Mouse (Mus musculus): ENCODE results near the gene Lss.

Lss gene

GRCm38 (mm10) chr10:76531375-76531774 lies at the start of gene Lss:
Lss (plus strand) TSS chr10:76531588.
- peak; percentile 98 for DNase-seq

- DNase-seq, result no peak
These were observed 45.1 kb upstream of the Lss start for GRCm38 (mm10) chr10:76486302-76486701.

- DNase-seq, result peak; percentile 33
These were observed 43.1 kb upstream of the Lss start for GRCm38 (mm10) chr10:76488265-76488664.

GRCm38 (mm10) chr10:76489205-76489604 lies 42.2 kb upstream of the Lss start:
- DNase-seq, result no peak

- peak; percentile 26 for DNase-seq
These were observed 37.9 kb upstream of the Lss start for GRCm38 (mm10) chr10:76493527-76493926.

GRCm38 (mm10) chr10:76495501-76495900 lies 35.9 kb upstream of the Lss start:
- DNase-seq, result no peak

GRCm38 (mm10) chr10:76496366-76496765 lies 35.0 kb upstream of the Lss start:
- DNase-seq, result no peak

GRCm38 (mm10) chr10:76497522-76497921 lies 33.9 kb upstream of the Lss start:
- no peak for DNase-seq

GRCm38 (mm10) chr10:76504271-76504943 lies 27.0 kb upstream of the Lss start:
- no peak for DNase-seq

- no peak for DNase-seq
These were observed 25.5 kb upstream of the Lss start for GRCm38 (mm10) chr10:76505865-76506264.

GRCm38 (mm10) chr10:76512965-76513583 lies 18.3 kb upstream of the Lss start:
- DNase-seq, result peak; percentile 84

- no peak for DNase-seq
These were observed 466 bp upstream of the Lss start for GRCm38 (mm10) chr10:76530922-76531321.

- no peak for DNase-seq
These were observed 440 bp downstream of the Lss start for GRCm38 (mm10) chr10:76531828-76532227.

GRCm38 (mm10) chr10:76535526-76535925 lies 4.1 kb downstream of the Lss start:
- no peak for DNase-seq

- DNase-seq, result no peak
These were observed 6.2 kb downstream of the Lss start for GRCm38 (mm10) chr10:76537619-76538018.

- no peak for DNase-seq
These were observed 10.1 kb downstream of the Lss start for GRCm38 (mm10) chr10:76541336-76542085.

- no peak for DNase-seq
These were observed 11.4 kb downstream of the Lss start for GRCm38 (mm10) chr10:76542636-76543375.

- DNase-seq, result no peak
These were observed 15.2 kb downstream of the Lss start for GRCm38 (mm10) chr10:76546566-76546965.

GRCm38 (mm10) chr10:76548218-76548617 lies 16.8 kb downstream of the Lss start:
- DNase-seq, result no peak

- no peak for DNase-seq
These were observed 19.1 kb downstream of the Lss start for GRCm38 (mm10) chr10:76550458-76550857.

- no peak for DNase-seq
These were observed 20.2 kb downstream of the Lss start for GRCm38 (mm10) chr10:76551556-76551955.

- no peak for DNase-seq
These were observed 22.7 kb downstream of the Lss start for GRCm38 (mm10) chr10:76554061-76554460.

- DNase-seq, result no peak
These were observed 30.6 kb downstream of the Lss start, which contains the start of gene Spatc1l for GRCm38 (mm10) chr10:76561972-76562371. Spatc1l (plus strand) TSS chr10:76562272.

Data from liver (tissue).